Mouse (Mus musculus) layer of hippocampus, adult 8-10 months (tissue): ENCODE measurements at regions not wholly inside any gene's neighbourhood (a gene's known extent, or its start where the extent isn't known, plus 50 kb on each side); places are given as distances from the start of the nearest gene placed in this dataset.

Experiments used
- DNase-seq, 2 experiments: peaks; one replicate each; pipeline ENCODE4 v3.0.0; 2022; ENCODE audit warnings: low spot score in 2 of 2

DNA sequence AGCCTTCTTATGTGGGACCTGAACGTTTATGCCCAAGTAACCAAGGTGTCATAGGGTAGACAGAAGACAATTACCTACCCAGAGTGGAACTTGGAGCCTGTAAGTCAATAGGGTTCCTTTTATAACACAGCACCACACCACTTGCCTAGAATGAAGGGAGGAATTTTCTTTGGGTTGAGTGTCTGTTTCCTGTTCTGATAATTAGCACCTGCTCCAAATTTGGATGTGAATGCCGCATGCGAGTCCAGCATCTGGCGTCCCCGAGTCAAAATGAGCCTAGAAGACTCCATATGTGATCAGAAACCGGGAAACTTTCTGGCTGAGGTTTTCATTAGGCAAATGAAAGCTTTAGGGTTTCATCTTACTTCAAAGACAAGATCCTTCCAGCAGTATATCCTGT, 653.7 kb downstream of the Adgrl2 start:
- DNase-seq = no peak

DNA sequence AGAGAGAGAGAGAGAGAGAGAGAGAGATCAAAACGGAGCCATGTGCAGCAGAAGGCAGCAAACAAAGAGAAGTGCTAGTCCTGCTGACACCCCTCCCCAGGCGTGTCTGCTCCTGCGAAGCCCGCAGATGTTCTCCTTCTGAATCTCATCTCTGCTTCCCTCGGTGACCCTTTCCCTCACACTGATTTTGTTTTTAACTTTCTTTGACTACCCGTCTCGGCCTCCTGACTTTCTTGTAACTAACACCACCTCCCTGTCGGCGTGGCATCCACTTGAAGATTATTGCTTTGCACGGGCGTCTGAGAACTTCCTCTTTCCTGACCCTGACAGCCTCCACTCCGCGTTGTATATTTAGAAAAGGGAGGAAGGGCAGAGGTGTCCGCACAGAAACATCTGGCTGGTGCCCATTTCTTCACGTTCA, 654.3 kb downstream of the Adgrl2 start:
- DNase-seq = no peak

DNA sequence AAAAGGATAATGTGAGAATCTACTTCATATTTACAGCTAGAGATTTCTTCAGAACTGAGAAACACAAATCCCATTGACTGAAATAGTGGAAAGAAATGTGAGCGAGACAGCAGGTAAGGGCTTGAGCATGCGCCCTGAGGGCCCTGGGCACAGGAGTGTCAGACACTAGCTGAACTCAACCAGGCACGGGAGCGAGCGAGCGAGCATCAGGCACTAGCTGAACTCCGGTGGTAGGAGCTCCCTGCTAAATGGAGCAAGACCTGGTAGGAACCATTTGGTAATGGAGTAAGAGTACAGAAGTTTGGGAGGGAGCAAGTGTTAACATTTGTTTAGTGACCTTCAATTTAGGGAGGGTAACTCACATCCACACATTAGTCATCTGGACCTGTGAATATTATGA, 654.7 kb downstream of the Adgrl2 start:
- no peak for DNase-seq

DNA sequence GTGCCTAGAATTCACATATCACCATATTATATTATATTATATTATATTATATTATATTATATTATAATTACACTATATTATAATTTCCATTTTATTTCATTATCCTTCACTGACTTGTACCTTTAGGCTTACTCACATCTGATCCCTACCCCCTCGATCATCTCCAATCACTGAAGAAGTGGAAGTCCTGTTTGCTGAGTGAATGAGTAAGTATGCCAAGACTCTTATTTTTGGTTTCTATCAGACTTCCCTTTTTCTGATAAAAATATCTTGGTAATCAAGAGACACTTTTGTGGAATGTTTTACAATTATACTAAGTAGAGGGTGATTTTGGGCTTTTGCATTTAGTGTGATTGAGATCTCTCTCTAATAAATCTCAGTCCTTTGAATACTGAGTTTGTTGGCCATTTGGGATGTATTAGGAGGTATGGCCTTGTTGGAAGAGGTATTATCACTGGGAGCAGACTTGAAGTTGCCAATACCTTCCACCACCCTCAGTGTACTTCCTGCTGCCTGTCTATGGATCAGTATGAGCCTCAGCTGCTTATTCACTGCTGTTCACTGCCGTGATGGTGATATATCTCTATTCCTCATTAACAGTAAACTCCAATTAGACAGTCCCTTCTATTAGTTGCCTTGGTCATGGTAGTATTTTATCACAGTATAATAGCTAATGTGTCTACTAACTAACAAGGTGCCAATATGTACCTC, 665.3 kb downstream of the Adgrl2 start:
- DNase-seq = no peak

DNA sequence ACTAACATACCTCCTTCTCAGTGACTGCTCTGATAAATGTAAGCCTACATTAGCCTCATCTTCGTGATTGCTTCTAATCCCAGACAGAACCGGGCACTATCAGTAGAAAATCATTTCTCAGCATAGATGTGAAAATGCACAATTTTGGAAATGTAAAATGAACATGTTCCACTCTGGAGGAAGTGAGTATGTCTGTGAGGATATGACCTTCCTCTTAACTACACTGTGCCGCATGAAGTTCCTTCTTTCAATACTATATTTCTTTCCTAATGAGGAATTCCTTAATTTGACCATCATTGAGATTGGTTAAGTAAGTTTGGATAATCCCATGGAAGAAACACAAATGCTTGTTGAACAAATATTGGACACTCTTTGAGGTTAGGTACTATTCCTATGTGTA, 668.5 kb downstream of the Adgrl2 start:
- DNase-seq = no peak

DNA sequence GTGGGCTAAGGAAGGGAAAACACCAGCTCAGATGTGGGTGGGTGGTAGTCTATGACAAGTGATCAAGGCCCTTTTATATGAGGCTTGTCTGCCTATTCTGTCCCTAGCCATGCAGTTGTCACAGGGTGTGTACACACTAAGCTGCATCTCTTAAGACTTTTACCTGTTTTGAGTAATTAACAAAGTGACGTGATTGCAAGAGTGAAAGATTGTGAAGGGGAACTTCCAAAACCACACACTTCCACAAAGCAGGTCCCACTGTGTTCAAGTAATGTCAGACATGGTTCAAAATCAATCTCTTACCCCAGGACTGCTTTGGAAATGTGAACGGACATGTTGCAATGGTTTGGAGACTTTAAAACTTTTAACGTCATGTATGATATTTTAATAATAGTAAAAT, 674.2 kb downstream of the Adgrl2 start:
- no peak for DNase-seq

DNA sequence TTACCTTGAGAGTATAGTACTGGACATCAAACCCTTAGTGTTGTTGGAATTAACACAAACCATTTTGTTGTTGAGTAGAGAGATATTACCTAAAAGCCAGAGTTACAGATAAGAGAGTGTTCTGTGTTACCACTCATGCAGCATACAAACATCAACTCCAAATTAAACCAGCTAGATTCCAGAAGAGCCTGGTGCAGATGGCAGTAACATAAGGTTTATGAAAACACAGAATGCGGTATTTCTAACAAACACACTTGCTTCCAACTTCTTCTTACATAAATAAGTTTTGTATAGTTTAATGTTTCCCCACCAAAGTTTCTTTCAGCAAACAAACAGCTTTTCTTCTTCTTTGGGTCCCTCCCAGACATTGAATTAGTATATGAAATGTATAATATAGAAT, 675.1 kb downstream of the Adgrl2 start:
- no peak for DNase-seq

DNA sequence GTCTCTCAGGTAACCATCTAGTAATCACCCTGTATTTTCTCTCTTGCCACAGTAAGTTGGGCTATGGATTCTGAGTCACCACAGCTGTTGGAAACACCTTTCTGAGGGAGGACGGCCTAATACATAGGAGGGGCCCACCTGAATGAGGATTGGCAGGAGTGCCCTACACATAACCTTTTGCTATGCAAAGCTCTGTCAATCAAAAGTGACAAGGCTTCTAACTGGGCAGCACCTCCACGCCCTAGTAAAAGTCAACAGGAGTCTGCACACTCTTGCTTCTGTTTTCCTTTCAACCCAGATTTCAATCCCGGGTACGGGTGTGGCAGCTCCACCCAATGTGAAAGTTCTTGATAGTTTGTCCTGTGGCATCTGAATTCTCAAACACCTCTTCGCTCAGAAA, 694.8 kb downstream of the Adgrl2 start:
- DNase-seq = no peak

DNA sequence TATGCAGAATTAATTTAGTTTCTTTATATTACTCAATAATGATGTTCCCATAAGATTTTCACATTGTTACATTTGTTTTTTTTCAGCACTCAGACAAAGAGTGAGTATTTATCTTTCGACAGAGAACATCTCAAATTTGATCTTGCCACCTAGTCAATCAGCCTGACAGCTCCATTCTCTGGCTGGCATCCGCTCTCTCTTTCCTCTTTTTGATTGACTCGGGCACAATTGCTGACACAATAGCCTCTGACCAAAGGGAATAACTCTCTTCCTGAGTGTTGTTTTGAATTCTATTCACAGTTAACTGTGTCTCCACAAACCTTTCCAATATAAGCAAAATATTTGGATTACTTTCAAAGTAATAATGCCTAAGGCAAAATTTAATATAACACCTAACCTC, 711.4 kb downstream of the Adgrl2 start:
- no peak for DNase-seq

DNA sequence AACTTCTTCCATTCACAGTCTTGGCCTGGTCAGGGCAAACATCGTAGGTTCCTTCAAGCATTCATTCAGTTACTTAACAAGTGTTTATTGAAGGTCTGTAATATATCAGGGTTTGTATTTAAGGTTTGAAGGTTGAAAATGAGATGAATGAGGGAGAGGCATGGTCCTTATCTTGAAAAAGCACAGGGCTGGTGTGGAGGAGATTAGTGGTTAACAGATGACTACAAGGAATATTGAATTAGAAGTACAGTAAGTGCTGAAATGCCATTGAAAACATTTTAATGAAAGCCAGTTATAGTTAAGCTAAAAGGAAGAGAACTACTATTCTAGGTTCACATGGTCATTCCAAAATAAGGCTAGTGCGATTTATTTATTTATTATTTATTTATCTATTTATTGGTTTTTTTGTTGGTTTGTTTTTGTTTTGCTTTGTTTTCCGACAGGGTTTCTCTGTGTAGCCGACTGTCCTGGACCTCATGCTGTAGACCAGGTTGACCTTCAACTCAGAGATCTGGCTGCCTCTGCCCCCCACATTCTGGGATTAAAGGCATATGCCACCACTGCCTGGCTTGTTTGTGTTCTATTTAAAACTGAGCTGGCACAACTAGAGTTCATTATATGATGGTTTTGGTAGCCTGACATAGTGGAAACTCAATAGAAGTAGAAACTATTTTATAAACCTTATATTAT, 718.1 kb downstream of the Adgrl2 start:
- no peak for DNase-seq

DNA sequence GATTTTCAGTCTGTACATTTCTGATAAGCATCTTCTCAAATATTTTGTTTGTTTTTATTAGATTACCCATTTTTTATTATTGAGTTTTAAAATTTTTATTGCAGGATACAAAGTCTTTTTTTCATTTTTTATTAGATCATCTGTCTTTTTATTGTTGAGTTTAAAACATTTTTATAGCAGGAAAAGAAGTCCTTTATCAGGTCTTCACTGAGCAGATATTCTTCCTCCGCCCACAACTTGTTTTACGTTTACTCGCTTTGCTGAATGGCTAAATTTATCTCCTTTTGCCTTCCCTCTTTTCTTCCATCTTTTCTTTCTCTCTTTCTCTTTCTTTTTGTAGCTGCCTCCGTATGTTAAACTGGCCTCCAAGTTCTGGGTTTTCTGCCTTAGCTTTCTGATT, 721.5 kb downstream of the Adgrl2 start:
- DNase-seq = no peak

DNA sequence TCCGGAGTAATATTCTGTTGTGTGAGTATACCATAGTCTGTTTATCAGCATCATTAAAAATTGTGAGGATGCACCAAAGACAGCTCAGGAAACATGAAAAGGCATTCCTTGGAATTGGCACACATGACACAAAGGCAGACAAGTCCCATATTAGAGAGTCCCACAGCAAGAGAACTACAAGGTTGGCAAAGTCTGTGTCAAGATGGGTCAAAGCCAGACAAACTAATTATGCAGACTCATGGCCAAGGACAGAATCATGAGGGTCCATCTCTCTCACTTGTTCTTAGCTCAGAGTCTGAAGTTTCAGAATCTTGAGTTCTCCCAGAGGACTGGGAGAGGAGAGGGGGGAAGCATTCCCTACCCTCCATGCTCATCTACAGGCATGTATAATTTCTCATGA, 731.1 kb downstream of the Adgrl2 start:
- DNase-seq = no peak

DNA sequence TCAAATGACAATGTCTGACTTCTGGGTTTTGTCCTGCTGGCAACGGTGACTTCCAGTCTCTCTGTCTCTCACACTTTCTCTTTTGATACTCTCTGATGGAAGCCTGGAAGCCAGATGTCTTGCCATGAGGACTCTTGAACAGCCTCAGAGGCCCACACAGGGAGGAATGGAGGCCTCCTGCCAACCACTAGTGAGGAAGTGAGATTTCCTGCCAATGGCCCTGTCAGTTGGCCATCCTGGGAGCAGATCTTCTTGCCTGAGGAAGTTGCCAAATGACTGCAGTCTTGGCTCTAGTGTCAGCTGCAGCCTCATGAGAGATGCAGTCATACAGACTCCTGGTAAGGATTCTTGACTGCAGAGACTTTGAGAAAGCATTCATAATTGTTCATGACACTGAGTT, 741.7 kb downstream of the Adgrl2 start:
- no peak for DNase-seq

DNA sequence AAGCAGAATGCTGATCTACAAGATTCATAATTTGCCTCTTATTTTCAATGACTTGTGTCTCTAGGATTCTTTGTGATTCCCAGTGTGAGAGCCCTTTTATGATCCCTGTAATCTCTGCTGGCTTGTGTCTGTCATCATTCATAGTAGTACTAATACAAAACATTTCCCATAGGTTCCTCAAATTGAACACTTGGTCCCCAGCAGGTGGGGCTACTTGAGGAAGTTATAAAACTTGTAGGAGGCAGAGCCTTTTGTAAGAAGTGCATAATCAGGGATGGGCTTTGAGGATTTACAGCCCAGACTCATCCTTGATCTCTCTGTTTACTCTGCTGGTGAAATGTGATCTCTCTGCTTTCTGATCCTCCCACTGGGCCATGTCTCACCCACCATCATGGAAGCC, 743.6 kb downstream of the Adgrl2 start:
- DNase-seq = no peak

DNA sequence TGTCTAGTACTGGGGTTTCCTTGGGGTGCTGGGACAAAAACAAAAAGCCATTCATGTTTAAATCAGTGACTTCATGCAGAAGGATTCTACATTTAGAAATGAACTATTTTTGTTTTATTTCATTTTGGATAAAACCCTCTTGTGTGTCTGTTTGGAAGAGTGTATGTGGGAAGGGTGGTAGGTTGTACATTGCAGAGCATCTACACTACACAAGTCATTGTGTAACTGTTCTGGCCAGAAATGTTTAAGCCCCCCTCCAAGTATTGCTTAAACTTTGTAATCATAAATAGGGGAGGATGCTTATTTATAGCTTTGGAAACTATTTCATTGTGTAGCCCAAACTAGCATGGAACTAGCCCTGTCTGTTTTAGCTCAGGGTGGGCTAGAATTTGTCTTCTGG, 752.3 kb downstream of the Adgrl2 start:
- no peak for DNase-seq

DNA sequence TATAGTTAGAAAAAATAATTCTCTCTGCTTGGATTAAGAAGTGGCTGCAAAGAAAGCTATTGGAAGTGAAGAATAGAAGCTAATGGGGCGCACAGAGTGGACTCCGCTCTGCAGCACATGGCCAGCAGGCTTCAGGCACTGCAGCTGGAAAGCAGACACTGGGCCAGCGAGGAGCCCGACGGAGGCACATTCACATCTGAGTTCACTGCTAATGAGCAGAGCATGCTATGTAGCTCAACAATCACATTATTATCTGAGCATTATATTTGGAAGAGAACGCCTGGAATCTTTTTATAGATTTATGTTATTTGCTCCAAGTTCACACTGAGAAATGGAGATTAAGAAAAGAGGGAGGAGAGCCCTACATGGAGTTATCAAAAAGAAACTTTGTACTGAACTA, 752.8 kb downstream of the Adgrl2 start:
- no peak for DNase-seq

DNA sequence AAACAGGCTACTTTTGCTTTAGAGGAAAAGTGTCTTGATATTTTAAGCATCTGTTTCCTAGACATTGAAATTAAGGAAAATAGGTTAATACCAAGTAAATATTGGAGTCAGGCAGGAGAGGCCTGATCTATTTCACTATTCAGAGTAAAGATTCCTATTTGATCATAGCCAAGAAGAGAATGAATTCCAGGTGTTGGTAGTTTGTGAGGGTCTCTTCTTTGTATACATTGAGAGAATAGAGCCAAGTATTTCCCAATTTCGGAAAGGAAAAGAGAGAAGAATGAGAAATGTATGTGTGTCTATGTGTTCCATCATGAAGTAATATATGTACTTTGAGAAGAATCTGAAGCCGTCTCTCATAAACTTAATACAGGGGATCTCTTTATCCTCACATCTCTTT, 756.7 kb downstream of the Adgrl2 start:
- DNase-seq = no peak

DNA sequence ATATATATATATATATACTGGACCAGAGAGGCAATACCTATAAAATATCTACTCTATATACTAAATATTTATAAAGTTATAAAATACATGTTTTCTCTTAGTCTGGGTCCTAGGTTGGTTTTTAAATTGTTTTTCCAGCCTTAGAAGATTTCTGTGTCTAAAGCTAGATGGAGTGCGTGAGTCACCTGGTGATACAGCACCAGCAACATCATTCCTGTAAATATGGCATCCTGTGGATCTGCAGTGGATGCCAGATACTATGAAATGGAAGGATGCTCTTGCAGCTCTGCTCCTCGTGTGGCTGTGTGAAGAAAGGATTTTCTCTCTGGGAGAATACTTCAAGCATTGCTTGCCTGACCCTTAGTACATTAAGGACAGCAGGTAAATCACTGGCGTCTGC, 761.2 kb downstream of the Adgrl2 start:
- no peak for DNase-seq

DNA sequence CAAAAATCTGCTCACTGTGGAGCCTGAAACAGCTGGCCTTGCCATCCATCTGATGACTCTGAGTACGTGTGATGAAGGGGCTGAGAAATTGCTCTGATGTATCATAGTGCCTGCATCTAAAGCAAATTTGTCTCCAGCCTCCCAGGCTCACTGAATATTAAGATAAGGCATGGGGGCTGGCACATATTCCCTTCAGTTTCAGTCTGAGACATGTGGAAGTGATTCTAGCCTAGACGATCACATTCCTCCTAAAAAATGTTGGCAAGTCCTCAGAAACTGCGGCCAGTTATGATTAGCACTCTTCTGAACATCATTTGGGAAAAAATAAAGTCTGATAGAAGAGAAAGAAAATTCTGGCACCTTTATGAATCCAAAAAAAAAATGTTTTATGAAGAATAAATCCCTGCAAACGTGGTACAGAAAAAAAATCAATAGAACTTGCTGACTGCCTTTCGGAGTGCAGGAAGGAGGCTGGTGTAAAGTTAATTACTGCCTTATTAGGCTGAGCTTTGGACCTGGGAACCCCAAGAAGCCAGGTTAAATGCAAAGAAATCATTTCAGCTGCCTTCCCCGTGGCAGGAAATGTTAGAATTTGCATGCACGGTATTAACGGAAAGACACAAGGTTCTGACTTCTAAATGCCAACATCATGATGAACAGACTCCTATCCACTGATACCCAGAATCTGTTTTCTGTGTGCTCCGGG, 762.2 kb downstream of the Adgrl2 start:
- DNase-seq = no peak

DNA sequence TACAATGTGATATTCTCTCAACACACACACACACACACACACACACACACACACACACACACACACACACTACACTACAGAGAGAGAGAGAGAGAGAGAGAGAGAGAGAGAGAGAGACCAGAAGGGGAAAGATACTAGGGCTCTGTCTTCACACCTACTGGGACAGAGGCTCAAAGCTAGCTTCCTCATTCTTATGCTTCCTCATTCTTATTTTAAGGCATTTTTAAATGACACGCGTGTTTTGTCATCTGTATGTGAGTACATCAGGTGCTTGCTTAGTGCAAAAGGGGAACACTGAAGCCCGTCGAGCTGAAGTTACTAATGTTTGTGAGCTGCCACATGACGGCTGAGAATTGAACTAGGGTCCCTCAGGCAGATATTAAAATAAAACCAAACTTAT, 769.5 kb downstream of the Adgrl2 start:
- DNase-seq = no peak

DNA sequence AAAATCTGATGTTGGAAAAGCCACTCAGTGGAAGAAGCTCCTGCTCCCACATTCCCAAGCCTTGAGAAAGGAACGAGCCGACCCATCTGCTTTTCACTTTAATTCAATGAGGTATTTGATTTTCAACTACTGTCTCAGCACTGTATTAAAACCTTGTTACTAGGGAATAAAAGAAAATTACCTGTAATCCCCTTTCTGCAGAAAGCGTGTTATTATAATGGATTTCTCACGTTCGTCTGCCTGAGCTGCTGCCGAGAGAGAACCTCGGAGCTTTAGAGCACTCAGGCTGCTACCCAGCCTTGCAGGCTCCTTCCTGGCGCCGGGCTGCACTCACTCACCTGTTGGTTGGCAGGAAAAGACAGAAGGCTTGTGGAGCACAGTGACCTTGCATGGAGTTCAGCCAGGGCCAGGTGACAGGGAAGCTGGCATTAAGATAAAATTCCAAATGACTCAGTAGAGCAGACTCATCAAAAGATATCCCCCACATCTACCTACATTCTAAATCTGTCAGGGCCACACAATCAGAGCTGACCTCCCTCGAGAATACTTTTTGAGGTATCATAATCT, 770.2 kb downstream of the Adgrl2 start:
- DNase-seq = no peak

DNA sequence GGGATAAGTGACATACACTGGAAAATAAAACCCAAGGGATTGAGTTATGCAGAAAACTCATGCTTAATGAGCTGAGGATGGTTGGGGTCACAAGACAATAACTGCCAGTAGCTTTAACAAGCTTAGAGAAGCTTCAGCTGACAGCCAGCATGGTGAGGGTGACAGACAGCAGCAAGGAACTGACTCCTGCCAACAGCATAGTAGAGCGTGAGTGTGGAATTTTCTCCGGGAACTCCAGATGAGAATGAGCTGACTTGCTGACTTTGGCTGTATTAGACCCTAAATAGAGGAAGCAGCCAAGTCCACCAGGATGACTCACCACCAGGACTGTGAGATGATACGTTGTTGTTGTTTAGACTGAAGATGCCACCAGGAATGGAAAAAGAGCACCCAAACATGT, 788.2 kb downstream of the Adgrl2 start:
- DNase-seq = no peak

DNA sequence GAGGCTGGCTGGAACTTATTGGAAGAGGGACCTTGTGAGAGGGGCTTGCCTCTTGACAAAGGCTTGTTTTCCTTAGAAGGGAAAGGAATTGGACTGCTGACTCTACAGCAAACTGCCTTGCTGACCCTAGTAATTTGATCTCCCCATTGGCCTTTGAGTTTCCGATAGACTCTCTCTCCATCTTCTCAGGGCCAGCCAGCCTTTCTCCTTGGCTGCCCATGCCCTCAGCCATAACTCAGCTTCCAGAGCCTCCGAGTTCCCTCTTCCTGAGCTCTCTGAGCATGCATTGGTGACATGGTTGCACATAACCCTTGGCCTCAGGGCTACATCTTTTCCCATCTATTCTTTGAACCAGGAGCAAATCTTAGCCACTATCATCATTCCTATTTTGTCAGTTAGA, 803.7 kb downstream of the Adgrl2 start:
- no peak for DNase-seq
